Mouse (Mus musculus): ENCODE measurements around the gene Slc23a3.

The Slc23a3 gene

DNA sequence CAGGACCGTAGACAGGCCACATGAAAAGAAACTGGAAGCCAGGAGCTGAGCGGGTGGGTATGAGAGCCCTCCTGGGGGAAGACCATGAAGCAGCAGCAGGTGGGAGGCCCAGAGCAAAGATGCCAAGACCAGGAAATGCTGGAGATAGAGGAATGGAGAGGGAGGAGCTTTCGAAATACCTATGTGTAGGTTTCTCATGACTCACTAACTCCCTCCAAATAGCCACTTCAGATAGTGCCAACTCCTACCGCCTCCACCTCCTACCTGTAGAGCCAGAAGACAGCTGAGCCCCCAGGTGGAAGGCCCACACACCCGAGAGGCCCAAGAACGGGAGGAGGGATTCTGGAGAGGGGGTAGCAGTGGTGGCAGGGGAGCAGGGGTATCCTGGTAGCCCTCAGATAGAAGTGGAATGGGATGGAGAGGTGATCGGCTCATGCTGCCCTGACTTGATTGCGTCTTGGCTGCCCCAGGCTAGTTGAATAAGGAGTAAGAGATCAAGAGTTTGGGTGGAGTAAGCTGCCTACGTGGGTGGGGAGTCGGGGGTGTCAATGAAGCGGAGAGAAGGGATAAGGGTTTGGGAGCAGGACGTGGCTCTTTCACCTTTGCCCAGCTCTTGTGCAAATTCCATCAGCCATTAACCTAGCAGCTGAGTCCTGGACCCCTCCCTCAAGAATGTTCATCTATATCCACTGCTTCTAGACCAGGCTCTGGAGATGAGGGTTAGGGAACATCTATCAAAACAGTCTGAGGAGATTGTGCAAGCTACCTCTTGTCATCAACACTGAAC, at the start of gene Slc23a3:
Gene Slc23a3, minus strand, starts transcription at position 470 of the 787 bp plus-strand sequence.
- no peak for DNase-seq (ENCODE audit: low spot score)

- no peak for DNase-seq (ENCODE audit: low spot score)
Observed at GRCm38 (mm10) chr1:75182160-75182559, 48.5 kb upstream of the Slc23a3 start.

DNA sequence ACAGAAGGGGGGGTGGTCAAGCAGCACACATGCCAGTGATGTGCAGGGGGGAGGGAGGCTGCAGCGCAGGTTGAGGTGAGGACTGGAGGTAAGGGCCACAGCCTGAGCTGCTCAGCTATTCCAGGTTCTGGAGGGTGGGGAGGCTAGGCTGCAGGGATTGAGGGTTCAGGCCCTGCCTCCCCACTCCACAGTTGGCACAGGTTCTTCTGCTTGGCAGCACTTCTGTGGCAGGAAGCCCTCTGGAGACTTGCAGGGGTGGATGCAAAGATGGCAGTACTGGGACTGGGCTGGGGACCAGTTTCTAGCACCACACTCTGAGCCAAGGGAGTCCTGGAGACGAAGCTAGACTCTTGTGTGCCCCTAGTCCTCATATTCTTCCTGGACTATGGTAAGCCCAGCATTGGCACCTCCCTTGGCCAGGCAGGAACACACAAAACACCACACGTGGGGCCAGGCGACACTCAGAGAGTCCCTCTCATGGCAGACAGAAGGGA, 47.7 kb upstream of the Slc23a3 start:
- no peak for DNase-seq (ENCODE audit: low spot score)

DNA sequence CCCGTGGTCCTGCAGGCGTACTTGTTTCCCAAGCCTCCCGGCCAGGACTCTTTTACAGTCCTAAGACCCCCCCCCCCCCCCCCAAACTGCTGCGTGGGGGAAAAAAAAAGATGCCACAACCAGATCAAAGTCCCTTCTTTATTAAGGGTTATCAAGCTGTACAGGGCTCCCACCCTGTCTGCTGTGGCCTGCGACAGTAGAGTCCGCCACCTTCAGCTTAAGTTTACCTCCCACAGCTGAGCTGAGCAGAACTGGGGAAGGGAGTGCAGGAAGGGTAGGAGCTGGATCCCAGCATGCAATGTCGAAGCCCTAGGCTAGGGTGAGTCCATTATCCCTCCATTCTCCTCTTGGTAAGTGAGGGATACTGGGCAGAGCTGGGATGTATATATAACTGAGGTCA, 47.1 kb upstream of the Slc23a3 start:
- DNase-seq (ENCODE audit: low spot score), result no peak

DNA sequence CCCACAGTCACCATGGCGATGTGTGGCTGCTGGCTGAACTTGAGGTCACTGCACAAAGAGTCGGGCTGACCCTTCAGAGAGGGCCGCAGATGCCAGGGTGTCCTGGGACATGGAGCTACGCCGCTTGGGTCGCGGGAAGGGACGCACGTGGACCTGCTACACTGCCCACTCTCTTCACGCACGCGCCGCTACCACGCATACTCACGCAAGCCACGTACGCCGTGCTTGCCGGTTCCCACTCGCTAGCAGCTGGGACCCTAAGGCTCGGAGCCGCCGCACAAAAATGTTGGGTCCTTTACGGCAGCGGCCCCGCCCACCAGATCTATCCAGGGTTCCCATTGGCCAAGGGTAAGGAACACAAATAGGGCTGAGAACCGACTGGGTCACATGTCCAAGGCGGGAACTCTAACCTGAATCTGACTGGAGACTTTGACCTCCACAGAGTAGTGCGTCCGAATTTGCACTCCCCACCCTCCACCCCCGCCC, 46.5 kb upstream of the Slc23a3 start, which contains the start of gene Abcb6:
Gene Abcb6, minus strand, starts transcription at position 288 of the 486 bp plus-strand sequence.
- DNase-seq (ENCODE audit: low spot score), result peak; percentile 69

- DNase-seq (ENCODE audit: low spot score), result peak; percentile 26
Observed at GRCm38 (mm10) chr1:75179334-75180104, 45.8 kb upstream of the Slc23a3 start.

DNA sequence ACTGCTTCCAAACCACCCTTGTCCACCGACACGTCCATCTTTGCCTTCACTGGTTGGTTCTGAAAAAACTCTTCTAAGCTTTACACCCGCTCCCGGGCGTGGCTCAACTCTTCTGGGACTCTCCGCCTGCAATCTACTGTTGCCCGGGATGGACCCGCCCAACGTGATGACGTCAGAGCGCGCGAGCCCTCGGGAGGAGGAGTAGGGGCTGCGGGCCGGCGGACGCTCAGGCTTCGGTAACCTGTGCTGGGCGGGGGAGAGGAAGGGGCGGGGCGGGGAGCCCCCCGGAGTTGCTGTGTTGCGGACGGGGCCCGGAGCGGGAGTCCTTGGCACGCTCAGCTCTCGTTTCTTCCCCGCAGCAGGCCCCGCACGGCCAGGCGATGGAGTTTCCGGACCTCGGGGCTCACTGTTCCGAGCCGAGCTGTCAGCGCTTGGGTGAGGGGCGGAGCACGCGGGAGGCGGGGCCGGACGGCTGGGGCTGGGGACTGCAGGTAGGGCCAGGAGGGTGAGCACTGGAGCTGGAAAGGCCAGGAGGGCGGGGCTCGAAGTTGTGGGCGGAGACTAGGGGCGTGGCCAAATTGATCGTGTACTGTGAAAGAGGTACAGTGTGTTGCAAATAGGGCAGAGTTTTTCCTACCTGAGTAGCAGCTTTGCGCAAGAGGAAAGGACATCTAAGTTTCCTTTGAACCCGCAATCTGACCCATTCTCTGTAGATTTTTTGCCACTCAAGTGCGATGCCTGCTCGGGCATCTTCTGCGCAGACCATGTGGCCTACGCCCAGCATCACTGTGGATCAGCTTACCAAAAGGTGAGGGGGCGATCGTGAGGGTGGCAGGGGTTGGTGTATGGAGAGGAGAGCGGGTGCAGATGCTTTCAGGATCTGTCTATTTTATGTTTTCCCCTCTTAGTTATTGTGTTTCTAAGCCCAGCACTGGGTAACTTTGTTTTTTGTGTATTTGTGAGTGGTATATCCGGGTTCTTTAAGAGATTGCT, 35.1 kb upstream of the Slc23a3 start, which contains the start of gene Zfand2b:
Gene Zfand2b, plus strand, starts transcription at position 175 of the 993 bp plus-strand sequence.
- DNase-seq (ENCODE audit: low spot score), result peak; percentile 94

- no peak for DNase-seq (ENCODE audit: low spot score)
Observed at GRCm38 (mm10) chr1:75168093-75168471, 34.4 kb upstream of the Slc23a3 start.

- no peak for DNase-seq (ENCODE audit: low spot score)
Observed at GRCm38 (mm10) chr1:75160256-75160617, 26.5 kb upstream of the Slc23a3 start.

DNA sequence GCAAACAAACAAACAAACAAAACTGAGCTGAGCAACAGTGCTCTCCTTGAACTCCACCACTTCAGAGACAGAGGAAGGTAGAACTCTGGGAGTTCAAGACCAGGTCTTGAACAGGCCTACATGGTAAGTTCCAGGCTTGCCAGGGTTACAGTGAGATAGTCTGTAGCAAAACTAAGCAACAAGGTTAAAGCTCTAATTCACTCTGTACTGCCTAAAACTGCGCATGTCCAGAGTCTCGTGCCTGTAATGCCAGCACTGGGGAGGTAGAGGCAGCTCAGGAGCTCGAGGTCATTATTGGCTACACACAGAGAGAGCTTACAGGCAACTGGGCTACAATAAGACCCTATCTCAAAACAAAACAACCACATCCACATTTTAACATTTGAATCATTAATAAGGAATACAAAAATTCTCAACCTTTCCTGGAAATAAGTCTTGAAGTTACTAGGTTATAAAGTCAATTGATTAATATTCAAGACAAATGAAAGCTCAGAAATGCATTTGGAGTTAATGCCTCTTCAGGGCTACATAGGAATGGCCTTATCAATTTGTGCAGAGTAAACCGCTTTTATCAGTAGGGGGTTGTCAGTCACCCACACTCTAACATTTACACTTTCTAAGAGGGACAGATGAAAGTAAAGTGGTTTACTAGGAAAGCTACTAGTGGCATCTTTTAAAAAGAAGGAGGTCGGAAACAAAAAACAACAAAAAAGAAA, 26.0 kb upstream of the Slc23a3 start:
- DNase-seq (ENCODE audit: low spot score), result no peak

- DNase-seq (ENCODE audit: low spot score), result no peak
Observed at GRCm38 (mm10) chr1:75158990-75159389, 25.3 kb upstream of the Slc23a3 start.

DNA sequence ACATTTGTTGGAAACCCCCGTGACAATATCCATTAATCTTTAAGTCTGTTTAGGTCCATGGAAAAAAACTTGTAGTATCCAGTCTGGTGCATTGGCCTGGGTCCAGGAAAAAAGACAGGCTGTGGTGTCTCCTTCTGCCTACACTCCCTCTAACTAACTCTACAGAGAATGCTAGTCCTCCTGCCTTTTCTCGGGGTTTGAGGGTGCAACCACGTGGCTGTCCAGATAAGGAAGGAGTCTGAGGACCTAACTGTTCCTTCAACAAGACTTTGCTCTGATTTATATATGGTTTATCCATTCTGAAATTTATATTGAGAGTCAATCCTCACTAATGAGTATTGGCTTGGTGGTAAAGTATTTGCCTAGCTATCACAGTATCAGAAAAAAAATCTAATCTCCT, 22.1 kb upstream of the Slc23a3 start:
- no peak for DNase-seq (ENCODE audit: low spot score)

DNA sequence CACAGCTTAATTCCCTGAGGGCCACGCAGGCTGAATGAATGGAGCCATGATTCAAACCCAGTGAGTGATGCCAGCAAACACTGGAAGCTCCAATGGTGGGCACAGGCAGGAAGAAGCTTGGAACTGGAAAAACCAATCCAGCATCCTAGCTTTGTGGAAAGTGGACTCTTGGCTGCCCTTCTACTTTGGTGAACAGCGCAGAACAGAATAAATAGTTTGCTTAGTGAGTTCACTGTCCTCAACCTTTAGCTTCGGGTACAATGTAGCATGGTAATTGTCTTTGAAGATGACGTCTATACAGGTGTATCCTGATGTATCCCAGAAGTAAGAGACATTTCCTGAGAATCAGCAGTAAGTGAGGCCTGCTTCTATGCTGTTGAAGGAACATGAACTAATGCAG, 15.0 kb upstream of the Slc23a3 start:
- no peak for DNase-seq (ENCODE audit: low spot score)

DNA sequence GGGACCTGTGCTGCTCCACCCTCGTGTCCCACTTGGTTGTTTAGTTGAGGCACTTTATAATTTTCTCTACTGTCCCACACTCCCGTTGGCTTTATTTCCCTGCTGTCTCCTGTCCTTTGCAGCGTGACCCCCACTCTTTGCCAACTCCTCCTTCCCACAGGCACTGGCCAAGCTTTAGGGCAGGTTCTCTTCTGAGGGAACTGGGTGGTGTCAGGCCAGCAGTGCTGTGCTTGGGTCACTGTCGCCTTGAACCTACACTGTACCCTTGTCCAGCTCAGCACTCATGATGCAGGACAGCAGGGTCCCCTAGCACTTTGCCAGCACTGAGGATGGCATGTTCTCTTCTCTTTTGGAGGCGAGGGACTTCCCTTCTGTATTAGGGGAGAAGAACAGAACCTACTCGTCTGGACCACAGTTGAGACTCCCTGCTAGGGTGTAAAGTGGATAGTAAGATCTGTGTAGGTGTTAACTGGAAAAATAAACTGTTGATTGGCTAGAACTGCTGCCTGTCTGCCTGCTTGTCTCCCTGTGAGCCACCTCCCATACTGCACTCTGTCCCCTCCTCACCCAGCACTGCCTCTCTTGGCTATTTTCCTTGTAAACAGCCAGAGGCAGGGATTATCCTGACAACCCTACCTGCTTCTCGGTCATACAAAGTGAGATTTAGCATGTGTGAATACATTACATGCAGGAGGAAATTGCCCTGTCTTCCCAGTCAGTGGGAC, 13.9 kb upstream of the Slc23a3 start:
- no peak for DNase-seq (ENCODE audit: low spot score)

- DNase-seq (ENCODE audit: low spot score), result no peak
Observed at GRCm38 (mm10) chr1:75145589-75145988, 11.9 kb upstream of the Slc23a3 start.

- peak; percentile 93 for DNase-seq (ENCODE audit: low spot score)
Observed at GRCm38 (mm10) chr1:75142301-75143261, 8.9 kb upstream of the Slc23a3 start, which contains the start of the genes Cnppd1 and Retreg2. Gene Cnppd1, minus strand, starts transcription at chr1:75142711. Gene Retreg2, plus strand, starts transcription at chr1:75142778.

- DNase-seq (ENCODE audit: low spot score), result peak; percentile 51
Observed at GRCm38 (mm10) chr1:75141486-75142190, 7.9 kb upstream of the Slc23a3 start.

- no peak for DNase-seq (ENCODE audit: low spot score)
Observed at GRCm38 (mm10) chr1:75140601-75141190, 7.0 kb upstream of the Slc23a3 start.
